Mouse (Mus musculus) T-helper 17 cell (primary cell): ENCODE results near the gene Txn1.

Source experiments
- in situ Hi-C, 2 experiments: fragments of 300-600 bp; cut with MboI, MseI; formaldehyde crosslinking; loops; 1 replicate in 1 of 2; 2 replicates in 1 of 2; pipeline ENCODE4 v1.15.1; 2025; ENCODE audit warnings: high pct_unique_total_duplicates in 2 of 2

Gene Txn1

DNA sequence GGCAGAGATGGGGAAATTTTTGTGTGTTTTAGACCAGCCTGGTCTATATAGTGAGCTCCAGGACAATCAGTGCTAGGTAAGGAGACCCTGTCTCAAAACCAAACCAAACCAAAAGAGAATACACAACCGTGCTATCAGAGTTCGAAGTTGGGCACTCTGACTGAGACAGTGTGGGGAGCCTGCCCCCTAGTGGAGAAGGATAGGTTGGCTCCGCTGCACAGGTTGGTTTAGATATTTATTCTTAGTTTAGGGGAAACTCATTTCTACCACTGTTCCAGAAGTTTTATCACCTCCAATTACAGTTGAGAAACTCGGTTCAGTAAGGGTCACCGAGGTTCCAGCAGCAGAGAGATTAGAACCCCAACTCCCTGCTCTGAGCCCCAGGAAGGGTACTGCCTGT lies 52.0 kb downstream of the Txn1 start:
- in situ Hi-C loops: loop anchor here (10.0 kb wide), 2 partner anchors 351 to 449 kb away; no protein-coding TSS in a partner anchor

DNA sequence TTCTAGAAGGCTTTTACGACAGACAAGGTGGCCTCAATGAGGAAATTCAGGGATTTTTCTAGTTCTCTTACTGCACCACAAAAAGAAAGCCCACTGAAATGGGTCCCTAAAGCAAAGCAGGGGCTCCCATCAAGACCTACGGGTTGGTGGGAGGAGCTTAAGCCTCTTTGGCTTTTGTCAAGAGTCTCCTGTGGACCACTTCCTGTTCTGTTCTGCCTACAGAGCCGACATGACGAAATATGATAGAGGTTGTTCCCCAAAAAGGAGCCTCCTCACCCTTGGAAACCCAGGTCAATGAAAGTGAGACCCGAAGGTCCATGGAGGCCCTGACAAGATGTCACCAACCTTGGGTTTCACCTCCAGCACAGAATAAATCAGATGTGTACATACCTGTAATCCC lies 53.6 kb downstream of the Txn1 start:
- in situ Hi-C loops: loop anchor here (10.0 kb wide), 2 partner anchors 352 to 448 kb away; no protein-coding TSS in a partner anchor

DNA sequence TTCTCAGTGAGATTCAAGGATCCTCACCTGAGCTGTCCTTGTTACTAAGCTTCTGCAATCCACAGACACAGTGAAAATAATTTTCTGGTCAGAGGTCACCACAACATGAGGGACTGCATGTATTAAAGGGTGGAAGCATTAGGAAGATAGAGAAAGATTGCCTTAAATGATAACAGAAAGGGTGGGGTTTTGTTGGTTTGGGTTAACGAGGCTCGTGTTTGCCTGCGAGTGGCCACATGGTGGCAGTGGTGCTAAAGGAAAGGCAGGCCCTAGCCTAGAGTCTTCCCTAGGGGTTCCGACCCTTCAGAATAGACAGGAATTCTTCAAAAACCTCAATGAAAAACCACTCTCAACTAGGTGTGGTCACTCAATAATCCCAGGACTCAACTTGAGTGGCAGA lies 55.0 kb downstream of the Txn1 start:
- in situ Hi-C loops: loop anchor here (10.0 kb wide), 2 partner anchors 354 to 446 kb away; no protein-coding TSS in a partner anchor

DNA sequence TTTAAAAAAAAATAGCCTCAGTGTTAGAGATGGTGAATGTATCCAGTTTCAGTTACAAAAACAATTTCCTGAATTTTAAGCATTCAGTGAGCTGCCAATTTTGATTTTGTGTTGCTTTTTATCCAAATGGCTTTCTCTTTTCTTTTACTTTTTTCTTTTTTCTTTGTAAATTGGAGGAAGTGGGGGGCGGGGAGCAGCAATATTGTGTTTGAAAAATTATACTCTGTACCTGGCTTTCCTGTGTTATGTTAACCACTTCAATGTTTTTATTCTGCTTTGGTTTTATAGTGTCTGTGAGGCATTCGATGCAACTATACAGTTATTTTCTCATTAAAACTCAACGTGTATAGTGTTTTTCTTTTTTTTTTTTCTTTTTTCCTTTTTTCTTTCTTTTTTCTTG lies 59.6 kb downstream of the Txn1 start:
- in situ Hi-C loops: loop anchor here in 1 of 2 experiments (5.0 kb wide), 1 partner anchor 219 kb away; no protein-coding TSS in a partner anchor

DNA sequence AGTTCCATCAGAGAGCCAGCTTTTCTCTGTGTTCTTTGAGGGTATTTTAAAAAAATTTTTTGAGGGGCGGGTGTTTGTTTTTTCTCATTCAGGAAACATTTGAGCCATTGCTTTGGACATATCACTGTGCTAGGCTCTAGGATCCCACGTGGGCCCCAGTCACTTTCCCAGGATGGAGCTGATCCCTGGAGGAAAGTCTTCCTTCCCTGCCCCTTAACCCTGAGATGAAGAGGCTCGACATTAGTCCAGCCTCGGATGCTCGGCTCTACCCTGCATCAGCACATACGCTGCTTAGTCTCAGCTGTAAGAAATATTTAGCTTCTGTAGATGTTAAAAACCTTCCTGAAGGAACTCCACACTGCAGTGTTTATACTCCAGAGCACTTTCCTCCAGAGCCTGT lies 60.3 kb downstream of the Txn1 start:
- in situ Hi-C loops: loop anchor here in 1 of 2 experiments (5.0 kb wide), 1 partner anchor 219 kb away; no protein-coding TSS in a partner anchor

DNA sequence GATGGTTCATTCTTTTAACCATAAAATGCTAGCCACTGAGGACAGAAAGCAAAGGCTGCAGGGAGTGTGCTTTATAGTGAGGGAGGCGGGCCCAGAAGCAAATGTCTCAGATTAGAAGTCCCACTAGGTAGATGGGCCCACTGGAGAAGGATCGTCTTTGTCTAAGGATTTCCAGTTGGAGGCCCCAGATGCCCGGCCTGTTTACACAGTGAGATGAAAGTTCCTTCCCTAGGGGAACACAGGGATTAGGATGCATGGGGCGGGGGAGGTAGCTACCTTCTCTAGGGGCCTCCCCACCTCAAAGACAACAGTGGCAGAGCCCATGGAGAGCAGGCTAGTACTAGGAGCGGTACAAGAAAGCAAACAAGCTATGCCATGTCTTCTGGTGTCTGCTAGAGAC lies 61.1 kb downstream of the Txn1 start:
- in situ Hi-C loops: loop anchor here in 1 of 2 experiments (5.0 kb wide), 1 partner anchor 218 kb away; no protein-coding TSS in a partner anchor
